Mouse (Mus musculus) midbrain, embryonic 13.5 days (tissue): ENCODE data around the gene Mon1a. TPM values are rescaled to one million over a fixed set of nuclear protein-coding genes. Genes with fewer than 3 reads are reported as not detected.

Experiments used
- ATAC-seq: fragments of 200-750 bp; cut with Nextera tagmentation; 2 replicates; pipeline ENCODE4 v1.8.0; 2017; ENCODE audit warnings: mild to moderate bottlenecking, moderate TSS enrichment, moderate library complexity
- H3K27ac ChIP-seq: fragments of 300-500 bp; sonication (generic); 2 replicates; pipeline ENCODE4 v1.5.1; 2015; ENCODE audit warnings: inconsistent platforms, mild to moderate bottlenecking, moderate library complexity
- H3K27me3 ChIP-seq: fragments of 300-500 bp; sonication (generic); 2 replicates; pipeline ENCODE4 v1.6.1; 2015; ENCODE audit warnings: mild to moderate bottlenecking, inconsistent platforms
- H3K36me3 ChIP-seq: fragments of 300-500 bp; sonication (generic); 2 replicates; pipeline ENCODE4 v1.6.1; 2015; ENCODE audit warnings: mild to moderate bottlenecking, inconsistent platforms
- H3K4me1 ChIP-seq: fragments of 300-500 bp; sonication (generic); replicated peaks from 2 replicates; pipeline ENCODE4 v1.6.1; 2015; ENCODE audit warnings: inconsistent platforms
- H3K4me2 ChIP-seq: fragments of 300-500 bp; sonication (generic); replicated peaks from 2 replicates; pipeline ENCODE4 v1.6.1; 2015; ENCODE audit warnings: moderate library complexity, mild to moderate bottlenecking, inconsistent platforms
- H3K4me3 ChIP-seq: fragments of 300-500 bp; sonication (generic); replicated peaks from 2 replicates; pipeline ENCODE4 v1.5.1; 2015; ENCODE audit warnings: mild to moderate bottlenecking, inconsistent platforms
- H3K9ac ChIP-seq: fragments of 300-500 bp; sonication (generic); replicated peaks from 2 replicates; pipeline ENCODE4 v1.6.1; 2015; ENCODE audit warnings: mild to moderate bottlenecking, inconsistent platforms
- H3K9me3 ChIP-seq: fragments of 300-500 bp; sonication (generic); 2 replicates; pipeline ENCODE4 v1.6.1; 2016; ENCODE audit warnings: mild to moderate bottlenecking, inconsistent platforms
- WGBS: fragments of 180-500 bp; shearing (Covaris S2); methylation state at CpG from one replicate; pipeline ENCODE4 v1.1.7; 2015; 5-methylcytosine and 5-hydroxymethylcytosine counted together
- polyA plus RNA-seq: library from polyadenylated mRNA; unstranded; fragments of >200 nt; fragmentation: Nextera tagmentation; extraction: Ambion mirVana; gene quantifications from 2 replicates; pipeline ENCODE4 v1.2.1, GENCODE M21; 2015

The Mon1a gene
- polyA plus RNA-seq, 1 experiment from 2014 or later = 23.8 TPM

GRCm38 (mm10) chr9:107934146-107934545 is 46.2 kb downstream of the Mon1a start:
- H3K4me2 ChIP-seq = no peak overlapping the region
- H3K4me3 ChIP-seq = no peak overlapping the region
- H3K9ac ChIP-seq = no peak overlapping the region
- H3K36me3 ChIP-seq = no peaks in the 10 kb centered on the region
- H3K27ac ChIP-seq = no peak overlapping the region
- H3K4me1 ChIP-seq = peaks cover 29% of the 10 kb centered on the region
- H3K27me3 ChIP-seq = peaks cover 10% of the 10 kb centered on the region
- 87% methylated on average over 11 of the region's 11 CpGs for WGBS
- no peaks in the 10 kb centered on the region for H3K9me3 ChIP-seq
- ATAC-seq = no peak

DNA sequence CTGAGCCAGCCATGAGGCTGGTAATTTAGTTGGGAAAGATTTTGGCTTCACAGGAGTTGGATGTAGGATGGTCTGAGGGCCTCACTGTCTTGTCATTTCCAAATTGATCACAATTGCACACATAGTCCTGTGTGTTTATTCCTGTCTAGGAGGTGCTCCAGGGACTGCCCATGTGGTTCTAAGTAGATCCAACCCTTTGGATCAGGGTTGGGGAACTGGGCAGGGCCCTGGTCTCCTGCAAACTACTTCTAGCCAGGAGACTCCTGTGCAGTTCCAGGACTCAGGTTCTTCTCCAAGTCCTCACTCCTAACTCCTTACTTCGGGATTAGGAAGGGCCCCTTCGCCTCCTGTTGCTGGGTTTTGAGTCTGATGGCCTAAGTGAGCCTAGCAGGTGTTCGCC is 47.4 kb downstream of the Mon1a start, which contains the start of gene Camkv:
TSS of gene Camkv (plus strand) at position 301 of the 400 bp plus-strand sequence.
- peak within 1 kb of the TSS; percentile 87 for H3K4me2 ChIP-seq
- peaks cover 29% of the 10 kb centered on the region for H3K4me1 ChIP-seq
- 11% methylated on average over 3 of the region's 3 CpGs for WGBS
- H3K9ac ChIP-seq = peak within 1 kb of the TSS; percentile 66
- H3K4me3 ChIP-seq = peak within 1 kb of the TSS; percentile 51
- H3K27ac ChIP-seq = no peak within 1 kb of the TSS
- ATAC-seq = no peak
- peaks cover 10% of the 10 kb centered on the region for H3K27me3 ChIP-seq
- H3K36me3 ChIP-seq = no peaks in the 10 kb centered on the region
- no peaks in the 10 kb centered on the region for H3K9me3 ChIP-seq

GRCm38 (mm10) chr9:107935790-107936214 is 47.9 kb downstream of the Mon1a start:
- Histone ChIP-seq H3K4me1 (peaks cover 29% of the 10 kb centered on the region), H3K4me3 (peak overlapping the region; percentile 51), H3K27ac (no peak overlapping the region), H3K36me3 (no peaks in the 10 kb centered on the region), H3K4me2 (peak overlapping the region; percentile 87), H3K27me3 (peaks cover 10% of the 10 kb centered on the region), H3K9me3 (no peaks in the 10 kb centered on the region), H3K9ac (peak overlapping the region; percentile 66)
- WGBS = 1% methylated on average over 41 of the region's 41 CpGs
- peak; percentile 66 for ATAC-seq

DNA sequence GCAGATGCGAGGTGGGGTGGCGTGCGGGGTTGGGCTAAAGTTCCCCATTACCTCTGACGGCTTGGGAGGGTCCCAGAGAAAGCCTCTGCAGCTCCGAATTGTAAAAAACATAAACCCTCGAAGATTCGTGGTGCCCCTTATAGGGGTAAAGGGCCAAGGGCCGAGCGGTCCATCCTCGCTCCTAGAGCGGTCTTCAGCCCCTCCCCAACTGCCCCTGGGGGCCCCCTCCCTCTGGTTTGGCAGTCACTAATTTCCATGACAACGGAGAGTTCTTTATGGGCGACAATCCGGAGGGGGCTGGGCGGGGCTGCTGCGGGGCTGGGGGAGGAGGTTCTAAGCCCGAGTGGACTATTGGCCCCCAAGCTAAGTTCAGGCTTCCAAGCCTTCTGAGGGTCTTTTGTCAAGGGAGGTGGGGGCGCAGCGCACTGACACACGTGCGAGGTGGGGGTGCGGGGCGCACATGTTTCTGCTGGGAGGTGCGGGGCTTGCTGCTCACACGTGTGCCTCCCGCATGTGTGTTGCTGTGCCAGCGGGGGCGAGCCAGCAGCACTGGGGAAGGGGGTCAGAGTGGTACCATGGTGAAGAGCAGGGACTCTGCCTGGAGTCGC is 48.4 kb downstream of the Mon1a start:
- Histone ChIP-seq H3K4me2 (peak overlapping the region; percentile 87), H3K9me3 (no peaks in the 10 kb centered on the region), H3K36me3 (no peaks in the 10 kb centered on the region), H3K27me3 (peaks cover 10% of the 10 kb centered on the region), H3K4me1 (peaks cover 29% of the 10 kb centered on the region), H3K27ac (no peak overlapping the region), H3K9ac (peak overlapping the region; percentile 66), H3K4me3 (peak overlapping the region; percentile 51)
- WGBS = under 1% methylated on average over 29 of the region's 29 CpGs
- ATAC-seq = peak; percentile 65

- H3K27me3 ChIP-seq = peaks cover 10% of the 10 kb centered on the region
- 2% methylated on average over 3 of the region's 3 CpGs for WGBS
- peak; percentile 28; the same call in 1 of the 2 replicates for ATAC-seq
- peak overlapping the region; percentile 66 for H3K9ac ChIP-seq
- H3K9me3 ChIP-seq = no peaks in the 10 kb centered on the region
- peak overlapping the region; percentile 87 for H3K4me2 ChIP-seq
- peak overlapping the region; percentile 51 for H3K4me3 ChIP-seq
- 0 out of 2 replicates have a peak overlapping the region, but pooled peaks have one; percentile 16 for H3K27ac ChIP-seq
- H3K36me3 ChIP-seq = no peaks in the 10 kb centered on the region
- peaks cover 29% of the 10 kb centered on the region for H3K4me1 ChIP-seq
These were observed 48.9 kb downstream of the Mon1a start for GRCm38 (mm10) chr9:107936831-107937230.

- no peak overlapping the region for H3K4me3 ChIP-seq
- no peak overlapping the region for H3K9ac ChIP-seq
- H3K36me3 ChIP-seq = no peaks in the 10 kb centered on the region
- H3K4me1 ChIP-seq = peaks cover 16% of the 10 kb centered on the region
- no peak overlapping the region for H3K27ac ChIP-seq
- WGBS = 92% methylated on average over 31 of the region's 31 CpGs
- H3K9me3 ChIP-seq = no peaks in the 10 kb centered on the region
- H3K4me2 ChIP-seq = no peak overlapping the region
- H3K27me3 ChIP-seq = no peaks in the 10 kb centered on the region
- ATAC-seq = no peak
These were observed 59.6 kb downstream of the Mon1a start for GRCm38 (mm10) chr9:107947241-107948194.

DNA sequence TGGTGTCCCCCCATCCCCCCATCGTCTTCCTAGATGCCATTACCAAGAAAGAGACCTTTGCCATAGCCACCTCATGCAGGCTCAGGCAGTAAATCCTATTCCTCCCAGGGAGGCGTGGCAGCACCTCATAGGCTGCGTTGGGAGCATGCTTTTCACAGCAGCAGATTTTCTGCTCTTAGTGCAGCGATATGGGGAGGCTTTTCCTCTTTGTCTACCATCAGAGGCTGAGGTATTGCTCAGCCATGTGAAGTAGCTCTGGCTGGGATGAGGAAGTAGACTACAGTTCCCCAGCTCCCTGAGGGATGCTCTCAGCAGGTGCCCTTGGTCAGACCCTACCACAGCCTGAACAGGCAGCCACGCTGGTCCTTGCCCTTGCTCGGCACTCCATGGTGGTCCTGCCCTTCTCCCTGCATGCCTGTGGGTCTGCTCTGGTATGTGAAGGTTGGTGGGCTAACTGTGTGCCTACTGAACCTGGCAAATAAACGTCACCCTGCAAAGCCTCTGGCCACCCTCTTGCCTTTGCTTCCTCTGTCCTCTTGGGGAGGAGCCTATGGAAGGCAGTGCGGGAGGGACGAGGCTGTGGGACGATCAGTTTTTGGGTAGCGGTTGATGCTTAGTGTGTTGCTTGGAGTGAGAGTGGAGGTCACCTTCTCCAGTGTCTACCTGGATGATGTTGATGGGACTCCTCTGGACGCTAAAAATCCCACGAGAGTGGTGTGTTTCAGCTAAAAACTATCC is 61.4 kb downstream of the Mon1a start:
- Histone ChIP-seq H3K36me3 (no peaks in the 10 kb centered on the region), H3K4me2 (no peak overlapping the region), H3K9me3 (no peaks in the 10 kb centered on the region), H3K27ac (no peak overlapping the region), H3K9ac (no peak overlapping the region), H3K4me1 (peaks cover 16% of the 10 kb centered on the region), H3K27me3 (no peaks in the 10 kb centered on the region), H3K4me3 (no peak overlapping the region)
- WGBS = 83% methylated on average over 13 of the region's 13 CpGs
- ATAC-seq = no peak

GRCm38 (mm10) chr9:107949922-107950235 is 61.9 kb downstream of the Mon1a start, which contains the start of gene Traip:
Gene Traip (plus strand): TSS chr9:107950136.
- Histone ChIP-seq H3K4me3 (peak within 1 kb of the TSS; percentile 64), H3K4me1 (peaks cover 16% of the 10 kb centered on the region), H3K4me2 (peak within 1 kb of the TSS; percentile 86), H3K9ac (peak within 1 kb of the TSS; percentile 73), H3K9me3 (no peaks in the 10 kb centered on the region), H3K27ac (peak within 1 kb of the TSS; percentile 85), H3K27me3 (no peaks in the 10 kb centered on the region), H3K36me3 (no peaks in the 10 kb centered on the region)
- no peak for ATAC-seq
- 91% methylated on average over 10 of the region's 10 CpGs for WGBS

- Histone ChIP-seq H3K9ac (peak overlapping the region; percentile 73), H3K9me3 (no peaks in the 10 kb centered on the region), H3K36me3 (no peaks in the 10 kb centered on the region), H3K27me3 (no peaks in the 10 kb centered on the region), H3K27ac (peak overlapping the region; percentile 85), H3K4me1 (peaks cover 16% of the 10 kb centered on the region), H3K4me3 (peak overlapping the region; percentile 64), H3K4me2 (peak overlapping the region; percentile 86)
- peak; percentile 97 for ATAC-seq
- WGBS = 14% methylated on average over 45 of the region's 45 CpGs
These were observed 62.8 kb downstream of the Mon1a start for GRCm38 (mm10) chr9:107950460-107951355.
